Mouse (Mus musculus) lung, adult 2 months (tissue): ENCODE results near the gene Idnk. TPM values are rescaled to one million over a fixed set of nuclear protein-coding genes. Genes with fewer than 3 reads are reported as not detected.

ENCODE experiments used
- DNase-seq: peaks from one replicate; pipeline ENCODE4 v3.0.0; 2022
- H3K4me1 ChIP-seq: fragments of 200-500 bp; 2 replicates; pipeline ENCODE4 v1.6.1; 2011; ENCODE audit warnings: low read length; ENCODE audit not compliant: control insufficient read depth, insufficient read depth
- H3K4me3 ChIP-seq: fragments of 200-500 bp; replicated peaks from 2 replicates; pipeline ENCODE3; 2011; ENCODE audit warnings: low read depth, mild to moderate bottlenecking, control low read depth, low read length; ENCODE audit errors: extremely low read depth
- CTCF ChIP-seq: fragments of 200-500 bp; IDR thresholded peaks from 2 replicates; pipeline ENCODE4 v1.5.1; 2011; ENCODE audit warnings: mild to moderate bottlenecking, low read length, control low read depth; ENCODE audit not compliant: insufficient read depth
- POLR2A ChIP-seq: fragments of 200-500 bp; IDR thresholded peaks from 2 replicates; pipeline ENCODE4 v1.6.1; 2011; ENCODE audit warnings: low read depth, mild to moderate bottlenecking, control low read depth, low read length, borderline replicate concordance; ENCODE audit errors: extremely low read depth
- WGBS: fragments of 180-500 bp; shearing (Covaris S2); methylation state at CpG from one replicate; pipeline ENCODE4 v1.1.7; 2018; 5-methylcytosine and 5-hydroxymethylcytosine counted together
- polyA plus RNA-seq: library from polyadenylated mRNA; depleted of rRNA; stranded (reverse); fragments of >200 nt; gene quantifications from 2 replicates; pipeline ENCODE4 v1.2.3, GENCODE M21; 2012; rRNA removed

The Idnk gene
- 17.0 and 24.5 TPM in 2 replicates for polyA plus RNA-seq

DNA sequence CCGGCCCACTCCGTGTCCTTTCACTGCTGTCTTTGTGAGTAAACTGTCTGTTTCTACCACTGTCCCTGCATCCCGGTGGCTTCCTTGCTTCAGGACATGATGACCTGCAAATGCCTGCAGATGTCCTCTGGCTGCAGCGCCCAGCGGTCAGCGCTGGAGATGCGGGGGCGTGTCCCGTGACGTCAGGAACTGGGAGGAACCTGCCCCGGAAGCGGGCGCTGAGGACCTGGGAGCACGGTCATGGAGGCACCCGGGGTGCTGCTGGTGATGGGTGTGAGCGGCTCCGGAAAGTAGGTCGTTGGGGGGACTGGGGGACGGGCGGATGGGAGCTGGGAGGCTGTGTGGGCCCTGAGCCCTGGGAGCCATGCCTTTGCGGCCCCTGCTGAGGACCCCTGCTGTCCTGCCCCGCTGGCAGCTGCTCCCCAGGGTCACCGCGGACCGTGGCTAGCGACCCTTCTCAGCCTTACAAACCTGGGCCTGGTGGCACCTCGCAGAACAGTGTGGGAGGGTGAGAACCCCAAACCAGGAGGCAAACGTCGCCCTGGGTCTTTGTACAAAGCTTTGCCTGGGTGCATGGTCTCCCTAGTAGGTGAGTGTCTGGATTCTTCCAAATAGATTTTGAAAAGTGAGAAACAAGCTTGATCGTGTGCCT lies at the start of gene Idnk:
Idnk (plus strand) TSS at position 203 of the 652 bp plus-strand sequence.
- DNase-seq, result peak; percentile 88
- WGBS, result 0% methylated on average over 30 of the region's 30 CpGs
- peak within 1 kb of the TSS; percentile 99 for H3K4me3 ChIP-seq
- TF ChIP-seq POLR2A, result peak; percentile 77; the same call in 1 of the 2 replicates
- peak; percentile 22 for TF ChIP-seq CTCF
- no peaks in the 10 kb centered on the region for H3K4me1 ChIP-seq

GRCm38 (mm10) chr13:58111306-58111705 lies 46.1 kb upstream of the Idnk start:
- TF ChIP-seq CTCF (no peak), POLR2A (no peak)
- no peak for DNase-seq
- Histone ChIP-seq H3K4me1 (peaks cover 6% of the 10 kb centered on the region; the same call in 1 of the 2 replicates), H3K4me3 (no peak overlapping the region)
- 95% methylated on average over 6 of the region's 6 CpGs for WGBS

- no peak for DNase-seq
- H3K4me3 ChIP-seq, result no peak overlapping the region
These were observed 45.3 kb upstream of the Idnk start for GRCm38 (mm10) chr13:58112191-58112590.

DNA sequence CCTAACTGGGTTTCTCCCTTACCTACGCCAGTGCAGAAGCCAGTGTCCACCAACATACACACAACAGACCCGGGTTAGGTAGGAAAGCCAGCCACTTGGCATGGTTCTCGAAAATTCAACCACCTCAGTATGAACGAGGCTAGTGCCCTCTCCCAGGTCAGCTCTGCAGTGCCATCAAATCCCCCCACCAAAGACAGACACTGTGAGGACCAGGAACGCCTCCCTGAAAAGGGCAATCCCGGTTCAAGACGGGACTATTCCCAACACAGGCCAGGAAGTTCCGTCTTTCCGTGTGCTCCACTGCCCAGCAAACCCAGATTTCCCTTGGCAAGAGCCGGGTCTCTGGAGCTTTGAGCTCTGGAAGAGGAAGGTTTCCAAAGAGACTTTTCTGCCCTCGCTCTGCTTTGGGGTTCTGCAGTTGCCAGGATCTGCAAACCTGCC lies 44.8 kb upstream of the Idnk start:
- DNase-seq, result no peak

More at GRCm38 (mm10) chr13:58112191-58112590, 45.3 kb upstream of the Idnk start:
- H3K4me1 ChIP-seq, result peaks cover 6% of the 10 kb centered on the region; the same call in 1 of the 2 replicates
- WGBS, result 52% methylated on average over 10 of the region's 10 CpGs
- TF ChIP-seq POLR2A (no peak), CTCF (no peak)

DNA sequence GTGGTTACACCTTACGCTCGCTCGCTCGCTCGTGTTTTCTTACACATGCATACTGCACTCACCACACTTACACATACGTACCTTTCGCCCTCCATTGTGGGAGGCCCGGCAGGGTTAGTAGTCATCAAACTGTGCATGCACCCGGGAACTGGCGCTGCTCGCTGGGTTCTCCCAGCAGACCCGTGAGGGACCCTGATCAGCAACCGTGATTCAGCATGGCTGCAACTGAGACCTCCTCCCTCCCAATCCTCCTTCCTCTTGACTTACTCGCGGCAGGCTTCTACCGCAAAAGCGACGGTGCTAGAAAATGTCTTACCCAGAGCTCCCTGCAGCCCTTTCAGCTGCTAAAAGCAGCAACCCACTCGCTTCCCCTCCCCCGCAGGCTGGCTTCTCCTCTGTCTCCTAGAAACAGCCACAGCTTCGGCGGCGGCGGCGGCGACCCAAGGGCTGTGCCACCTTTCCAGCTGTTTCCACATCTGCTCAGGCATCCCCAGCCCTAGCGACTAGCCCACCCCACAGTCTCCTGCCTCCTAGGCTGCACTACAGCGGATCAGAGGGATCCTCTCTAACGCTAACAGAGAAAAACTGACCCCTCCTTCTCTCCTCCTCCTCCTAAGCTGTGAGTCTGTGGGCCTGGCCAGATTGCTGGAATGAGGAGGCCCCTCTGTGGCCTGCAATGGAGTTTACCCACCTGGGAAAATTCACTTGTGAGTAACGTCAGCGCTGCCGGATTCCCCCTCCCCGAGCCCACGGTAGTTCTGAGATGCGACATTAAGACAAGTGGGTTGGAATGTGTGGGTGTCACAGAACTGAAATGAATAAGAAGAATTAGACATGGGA lies 44.2 kb upstream of the Idnk start, which contains the start of gene Klhl3:
Klhl3 (minus strand) TSS at position 532 of the 840 bp plus-strand sequence.
- Histone ChIP-seq H3K4me1 (peaks cover 6% of the 10 kb centered on the region; the same call in 1 of the 2 replicates), H3K4me3 (peak within 1 kb of the TSS; percentile 62)
- WGBS, result 1% methylated on average over 35 of the region's 35 CpGs
- TF ChIP-seq POLR2A (no peak), CTCF (no peak)
- DNase-seq, result peak; percentile 50

More for the DNA sequence above, 44.8 kb upstream of the Idnk start:
- H3K4me3 ChIP-seq, result peak overlapping the region; percentile 62
- no peak for TF ChIP-seq CTCF
- TF ChIP-seq POLR2A, result no peak
- 7% methylated on average over 11 of the region's 11 CpGs for WGBS
- H3K4me1 ChIP-seq, result peaks cover 6% of the 10 kb centered on the region; the same call in 1 of the 2 replicates

- TF ChIP-seq POLR2A, result no peak
- no peak for TF ChIP-seq CTCF
- WGBS, result 14% methylated on average over 13 of the region's 13 CpGs
- Histone ChIP-seq H3K4me1 (peaks cover 6% of the 10 kb centered on the region; the same call in 1 of the 2 replicates), H3K4me3 (no peak overlapping the region)
- no peak for DNase-seq
These were observed 42.2 kb upstream of the Idnk start for GRCm38 (mm10) chr13:58115227-58115626.

GRCm38 (mm10) chr13:58116801-58117200 lies 40.6 kb upstream of the Idnk start:
- Histone ChIP-seq H3K4me3 (no peak overlapping the region), H3K4me1 (peaks cover 6% of the 10 kb centered on the region; the same call in 1 of the 2 replicates)
- no peak for DNase-seq
- TF ChIP-seq CTCF, result no peak
- no peak for TF ChIP-seq POLR2A
- WGBS, result 70% methylated on average over 2 of the region's 2 CpGs

DNA sequence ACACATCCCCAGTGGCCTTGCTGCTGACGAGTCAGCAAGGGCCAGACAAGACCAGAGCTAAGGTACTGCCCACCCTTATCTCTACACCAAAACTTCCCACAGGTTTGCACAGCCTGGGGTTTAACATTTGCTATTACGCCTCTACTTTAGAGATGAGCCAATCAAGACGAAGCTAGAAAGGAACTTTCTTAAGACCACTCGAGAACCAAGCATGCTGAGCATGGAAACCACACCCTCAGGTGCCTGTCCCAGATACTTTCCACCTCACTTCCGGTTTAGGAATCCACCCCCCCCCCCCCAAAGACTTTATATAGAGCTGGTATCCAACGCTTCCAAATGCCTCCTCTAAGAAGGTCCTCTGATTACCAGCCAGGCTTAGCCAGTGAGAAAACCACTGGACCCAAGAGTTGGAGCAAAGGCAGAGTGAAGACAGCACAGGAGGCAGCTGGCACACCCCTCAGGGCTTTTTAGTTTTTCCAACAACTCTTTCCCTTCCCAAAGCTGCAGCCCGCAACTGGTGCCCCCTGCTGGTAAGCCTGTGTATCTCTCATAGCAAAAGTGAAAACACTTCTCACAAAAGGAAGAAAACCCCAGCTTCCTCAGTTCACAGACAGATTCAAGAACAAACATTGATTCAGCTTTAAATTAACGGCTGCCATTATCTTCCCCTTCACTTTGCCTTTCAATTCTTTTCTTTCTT lies 40.0 kb upstream of the Idnk start:
- peak; percentile 73 for DNase-seq
- WGBS, result 41% methylated on average over 8 of the region's 8 CpGs
- Histone ChIP-seq H3K4me3 (no peak overlapping the region), H3K4me1 (peaks cover 6% of the 10 kb centered on the region; the same call in 1 of the 2 replicates)
- TF ChIP-seq CTCF (peak; percentile 77), POLR2A (no peak)

GRCm38 (mm10) chr13:58122786-58123297 lies 34.6 kb upstream of the Idnk start:
- TF ChIP-seq POLR2A (no peak), CTCF (no peak)
- H3K4me3 ChIP-seq, result no peak overlapping the region
- H3K4me1 ChIP-seq, result no peaks in the 10 kb centered on the region; the same call in 1 of the 2 replicates

More at GRCm38 (mm10) chr13:58122786-58123297, 34.6 kb upstream of the Idnk start:
- no peak for DNase-seq
- WGBS, result 30% methylated on average over 10 of the region's 10 CpGs
